Mouse (Mus musculus): ENCODE measurements around the gene Prkx. TPM values are rescaled to one million over a fixed set of nuclear protein-coding genes. Genes with fewer than 3 reads are reported as not detected.

The Prkx gene
- total RNA-seq, 1 experiment from 2014 or later = 12.5 TPM

Other genes with a start within 250 kb of the Prkx start
- not detected in 2 replicates for gene Pbsn, start 57.3 kb upstream of the Prkx start, total RNA-seq (2017)
- gene Gm14744, start 68.5 kb upstream of the Prkx start, total RNA-seq (2017) = not detected in 2 replicates
- not detected in 2 replicates for gene 5430402E10Rik, start 128.8 kb upstream of the Prkx start, total RNA-seq (2017)